ENCODE assay signal across 7 mouse cellular contexts in genomic region chr12:117534087-117534751, GRCm38 (mm10). TPM values are rescaled to one million over a fixed set of nuclear protein-coding genes. Genes with fewer than 3 reads are reported as not detected.
A peak's percentile ranks its signal among the peaks of the same experiment; 100 is the strongest.
DNase-seq lines count a peak whose midpoint lies in the region; ATAC-seq and TF ChIP-seq lines count a peak whose summit lies in the region.

No protein-coding gene starts in this region.

- peak overlapping the region; percentile 52 for H3K4me3 ChIP-seq in intestine, embryonic 14.5 days (ENCODE audit: low read depth, low read length)
- H3K4me3 ChIP-seq in limb, embryonic 11.5 days (ENCODE audit: low read depth, low read length) = peak overlapping the region; percentile 49
- peak overlapping the region; percentile 77 for H3K4me3 ChIP-seq in midbrain, embryonic 10.5 days
- H3K4me3 ChIP-seq in spleen, adult 2 months (ENCODE audit: extremely low read depth, insufficient read depth, insufficient read length) = peak overlapping the region; percentile 77

- DNase-seq in WW6 (ENCODE audit: low read depth, low spot score) = peak; percentile 47
- DNase-seq in cerebellum, postnatal 14 days = peak; percentile 12 to 24
- DNase-seq in gastrocnemius, postnatal 4 days (ENCODE audit: low spot score in 2 of 2) = peak; percentile 9 to 19
- peak; percentile 84 for DNase-seq in intestine, embryonic 14.5 days (ENCODE audit: low spot score)
- DNase-seq in limb, embryonic 11.5 days (ENCODE audit: low spot score) = peak; percentile 62
- DNase-seq in midbrain, embryonic 10.5 days (ENCODE audit: low spot score) = peak; percentile 60
- peak in 1 of 2 experiments; percentile 36 for DNase-seq in spleen, adult 2 months (ENCODE audit: low read depth in 1 of 2, low spot score in 2 of 2)

- no peak for TF ChIP-seq POLR2A in spleen, adult 2 months (IDR thresholded peaks at IDR 0.05; ENCODE audit: low read depth, low read length)

- no peaks in the 10 kb centered on the region for H3K4me1 ChIP-seq in intestine, embryonic 14.5 days (replicated peaks; ENCODE audit: control insufficient read depth, insufficient read depth, low read length)
- H3K4me1 ChIP-seq in limb, embryonic 11.5 days (ENCODE audit: control insufficient read depth, insufficient read depth, low read length) = 0 out of 2 replicates have a peak, but pooled peaks cover 4% of the 10 kb centered on the region
- peaks cover 15% of the 10 kb centered on the region for H3K4me1 ChIP-seq in midbrain, embryonic 10.5 days
- H3K4me1 ChIP-seq in spleen, adult 2 months (ENCODE audit: control insufficient read depth, insufficient read depth, insufficient read length) = no peaks in the 10 kb centered on the region; the same call in 1 of the 2 replicates

- ATAC-seq in intestine, embryonic 14.5 days (replicated peaks; ENCODE audit: low FRiP score, low TSS enrichment, low read depth) = peak; percentile 83
- ATAC-seq in limb, embryonic 11.5 days (ENCODE audit: insufficient number of reproducible peaks, low FRiP score, low TSS enrichment, low read depth) = peak; percentile 68

- H3K9ac ChIP-seq in intestine, embryonic 14.5 days (ENCODE audit: low read length) = peak overlapping the region; percentile 50
- H3K9ac ChIP-seq in limb, embryonic 11.5 days (ENCODE audit: low read length) = peak overlapping the region; percentile 56

- peak overlapping the region; percentile 47; the same call in 1 of the 2 replicates for H3K27ac ChIP-seq in intestine, embryonic 14.5 days (ENCODE audit: low read depth)
- no peak overlapping the region for H3K27ac ChIP-seq in limb, embryonic 11.5 days (replicated peaks; ENCODE audit: low read depth, low read length)
- peak overlapping the region; percentile 82 for H3K27ac ChIP-seq in midbrain, embryonic 10.5 days (replicated peaks)
- H3K27ac ChIP-seq in spleen, adult 2 months (ENCODE audit: insufficient read depth, low read length) = peak overlapping the region; percentile 2; the same call in 1 of the 2 replicates

- H3K36me3 ChIP-seq in intestine, embryonic 14.5 days (ENCODE audit: control insufficient read depth, insufficient read depth, low read length) = no peaks in the 10 kb centered on the region
- no peaks in the 10 kb centered on the region for H3K36me3 ChIP-seq in limb, embryonic 11.5 days (ENCODE audit: control insufficient read depth, insufficient read depth, low read length)
- no peaks in the 10 kb centered on the region for H3K36me3 ChIP-seq in midbrain, embryonic 10.5 days
- no peaks in the 10 kb centered on the region for H3K36me3 ChIP-seq in spleen, adult 2 months (ENCODE audit: control insufficient read depth, insufficient read depth, low read length)

- peak overlapping the region; percentile 82 for H3K4me2 ChIP-seq in intestine, embryonic 14.5 days (ENCODE audit: low read length)
- H3K4me2 ChIP-seq in limb, embryonic 11.5 days (ENCODE audit: low read depth, severe bottlenecking) = peak overlapping the region; percentile 97

- TF ChIP-seq CTCF in spleen, adult 2 months (IDR thresholded peaks at IDR 0.05; ENCODE audit: extremely low read depth, insufficient read depth, insufficient read length, insufficient replicate concordance) = no peak

- under 1% methylated on average over 65 of the region's 66 CpGs for WGBS in intestine, embryonic 14.5 days
- WGBS in limb, embryonic 11.5 days = 1% methylated on average over 51 of the region's 66 CpGs
- under 1% methylated on average over 66 of the region's 66 CpGs for WGBS in midbrain, embryonic 10.5 days
- under 1% methylated on average over 51 of the region's 66 CpGs for WGBS in spleen, adult 2 months

- peaks cover 30% of the 10 kb centered on the region for H3K27me3 ChIP-seq in intestine, embryonic 14.5 days (replicated peaks; ENCODE audit: control insufficient read depth, insufficient read depth, low read length)
- peaks cover 26% of the 10 kb centered on the region for H3K27me3 ChIP-seq in limb, embryonic 11.5 days (ENCODE audit: control insufficient read depth, insufficient read depth, low read length)
- peaks cover 68% of the 10 kb centered on the region for H3K27me3 ChIP-seq in midbrain, embryonic 10.5 days (ENCODE audit: low read depth, poor library complexity, severe bottlenecking)
- H3K27me3 ChIP-seq in spleen, adult 2 months (ENCODE audit: control insufficient read depth, insufficient read depth, low read length) = no peaks in the 10 kb centered on the region

- no peaks in the 10 kb centered on the region for H3K9me3 ChIP-seq in intestine, embryonic 14.5 days (ENCODE audit: control insufficient read depth, low read length)
- H3K9me3 ChIP-seq in limb, embryonic 11.5 days (ENCODE audit: control insufficient read depth, low read length) = no peaks in the 10 kb centered on the region
- H3K9me3 ChIP-seq in midbrain, embryonic 10.5 days (replicated peaks) = no peaks in the 10 kb centered on the region

RNA-seq across cellular contexts. Expression of gene Rapgef5, which starts 17.9 kb away (rescaled TPM):
- total RNA-seq in gastrocnemius, postnatal 4 days (2021) = 10 to 100 TPM; 13.9 to 15.5 TPM
- 8.0 and 8.4 TPM in 2 replicates for polyA plus RNA-seq in intestine, embryonic 14.5 days (2014; fragmentation: Nextera tagmentation; extraction: Ambion mirVana)
- 6.5 and 7.4 TPM in 2 replicates for polyA plus RNA-seq in limb, embryonic 11.5 days (2014; fragmentation: Nextera tagmentation; extraction: Ambion mirVana)
- polyA plus RNA-seq in midbrain, embryonic 10.5 days (2016; fragmentation: Nextera tagmentation; extraction: Ambion mirVana) = 6.1 and 9.4 TPM in 2 replicates
- polyA plus RNA-seq in spleen, adult 2 months (2012; rRNA removed) = 6.9 and 7.0 TPM in 2 replicates
